ENCODE assay signal across 13 mouse cellular contexts in genomic region chr5:97642251-97642650, GRCm38 (mm10).
DNase-seq lines count a peak whose midpoint lies in the region; ATAC-seq lines count a peak whose summit lies in the region.
"Had no signal": no experiment of that assay in that cellular context is flagged by ENCODE, and none has a peak within 500 bp of the region (broad histone marks: within the 10 kb centered on the region; RNA-seq: fewer than 3 reads in every experiment).

No protein-coding gene starts in this region.

- no peak for DNase-seq in frontal cortex, postnatal 14 days (ENCODE audit: low spot score in 2 of 2)
- DNase-seq in brain, adult 2 months (ENCODE audit: low read depth, low spot score), result peak; percentile 64
- DNase-seq in layer of hippocampus, adult 9-10 months (ENCODE audit: low spot score), result peak; percentile 52
- peak; percentile 32 for DNase-seq in right cerebral cortex, postnatal 25 days
- no peak for DNase-seq in retina, postnatal 1 day
- DNase-seq: adrenal gland, postnatal 36 days; gastrocnemius, postnatal 10 days; heart, adult 18-20 months; kidney, adult 8-10 months; kidney, postnatal 14 days; thymus, postnatal 25 days had no signal

- ATAC-seq in frontal cortex, adult (ENCODE audit: low TSS enrichment), result peak; percentile 68
- ATAC-seq in granulocyte monocyte progenitor cell, adult 5-6 weeks (replicated peaks; ENCODE audit: poor library complexity, severe bottlenecking), result no peak

Comparison
In these comparisons a context has a peak if more than half of its experiments do, and no peak if none do; other contexts are left out.
1. DNase-seq: peak in brain, adult 2 months (single experiment), layer of hippocampus, adult 9-10 months (single experiment) and right cerebral cortex, postnatal 25 days (single experiment); none in frontal cortex, postnatal 14 days (0 of 2) and retina, postnatal 1 day (single experiment).